Mouse (Mus musculus) neural tube, postnatal 0 days (tissue): ENCODE results near the gene Gm20708. TPM values are rescaled to one million over a fixed set of nuclear protein-coding genes. Genes with fewer than 3 reads are reported as not detected.

Experiments
- polyA plus RNA-seq: library from polyadenylated mRNA; unstranded; fragments of >200 nt; fragmentation: Nextera tagmentation; extraction: Ambion mirVana; gene quantifications from 2 replicates; pipeline ENCODE4 v1.2.1, GENCODE M21; 2015

Gene Gm20708
- 1.5 and 2.5 TPM in 2 replicates for polyA plus RNA-seq

GRCm38 (mm10) chr11:117809407-117810311 is at the start of gene Gm20708, which contains the start of gene Syngr2:
Gene Gm20708, plus strand, starts transcription at chr11:117809668.
Gene Syngr2, plus strand, starts transcription at chr11:117809668.

GRCm38 (mm10) chr11:117781993-117782704 is 27.3 kb upstream of the Gm20708 start, which contains the start of the genes Tmc8 and Tmc6:
Gene Tmc8, plus strand, starts transcription at chr11:117782076.
Gene Tmc6, minus strand, starts transcription at chr11:117782198.

GRCm38 (mm10) chr11:117797511-117798159 is 11.8 kb upstream of the Gm20708 start, which contains the start of gene 6030468B19Rik:
Gene 6030468B19Rik, plus strand, starts transcription at chr11:117797660.

GRCm38 (mm10) chr11:117825333-117826101 is 16.0 kb downstream of the Gm20708 start, which contains the start of the genes Afmid and Tk1:
Gene Afmid, plus strand, starts transcription at chr11:117825924.
Gene Tk1, minus strand, starts transcription at chr11:117826092.

GRCm38 (mm10) chr11:117848985-117849671 is 39.7 kb downstream of the Gm20708 start, which contains the start of gene Birc5:
Gene Birc5, plus strand, starts transcription at chr11:117849251.

GRCm38 (mm10) chr11:117860601-117861000 is 51.1 kb downstream of the Gm20708 start, which contains the start of gene Tmem235:
Gene Tmem235, plus strand, starts transcription at chr11:117860752.

GRCm38 (mm10) chr11:117872861-117873608 is 63.6 kb downstream of the Gm20708 start, which contains the start of gene Tha1:
Gene Tha1, minus strand, starts transcription at chr11:117873481.

Other genes with a start within 250 kb of the Gm20708 start
- 21.2 and 21.9 TPM in 2 replicates for gene Tnrc6c, start 155.4 kb upstream of the Gm20708 start, polyA plus RNA-seq
- gene Tmc8, start 27.6 kb upstream of the Gm20708 start, polyA plus RNA-seq = 0.50 and 0.93 TPM in 2 replicates
- 4.0 and 5.3 TPM in 2 replicates for gene Tmc6, start 27.5 kb upstream of the Gm20708 start, polyA plus RNA-seq
- not detected in 2 replicates for gene 6030468B19Rik, start 12.0 kb upstream of the Gm20708 start, polyA plus RNA-seq
- 21.2 and 22.2 TPM in 2 replicates for gene Syngr2, start within 50 bp of the Gm20708 start, polyA plus RNA-seq
- 7.0 and 8.4 TPM in 2 replicates for gene Afmid, start 16.3 kb downstream of the Gm20708 start, polyA plus RNA-seq
- gene Tk1, start 16.4 kb downstream of the Gm20708 start, polyA plus RNA-seq = 6.9 and 12.0 TPM in 2 replicates
- gene Birc5, start 39.6 kb downstream of the Gm20708 start, polyA plus RNA-seq = 18.7 and 20.4 TPM in 2 replicates
- 0.15 and 0.20 TPM in 2 replicates for gene Tmem235, start 51.1 kb downstream of the Gm20708 start, polyA plus RNA-seq
- 4.4 and 5.4 TPM in 2 replicates for gene Tha1, start 63.8 kb downstream of the Gm20708 start, polyA plus RNA-seq
- 4.5 TPM in 2 replicates for gene Socs3, start 160.4 kb downstream of the Gm20708 start, polyA plus RNA-seq
- 57.9 and 67.0 TPM in 2 replicates for gene Pgs1, start 176.6 kb downstream of the Gm20708 start, polyA plus RNA-seq